Mouse (Mus musculus): ENCODE measurements at regions not wholly inside any gene's neighbourhood (a gene's known extent, or its start where the extent isn't known, plus 50 kb on each side); places are given as distances from the start of the nearest gene placed in this dataset.
"Not testable (repeated sequence)": the region's sequence is repeated elsewhere in the genome, so short reads cannot be mapped to it uniquely, and the experiment has no call there.

DNA sequence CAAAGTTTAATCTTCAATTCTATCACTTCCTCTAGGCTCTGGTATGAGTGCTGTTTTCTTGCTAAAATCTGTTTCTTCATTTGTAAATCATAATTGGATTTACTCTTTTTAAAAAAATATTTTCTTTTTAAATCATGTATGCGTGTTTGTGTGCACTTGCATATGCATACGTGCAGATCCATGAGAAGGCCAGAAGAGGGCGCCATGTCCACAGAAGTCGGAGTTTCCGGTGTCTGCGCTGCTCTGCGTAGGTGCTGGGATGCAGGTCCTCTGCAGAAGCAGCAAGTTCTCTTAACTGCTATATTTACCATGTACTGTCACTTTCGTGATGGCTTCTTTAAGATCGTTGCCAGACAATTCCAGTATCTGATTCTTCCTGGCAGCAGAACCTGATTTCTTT, 136.6 kb upstream of the Spin1 start:
- H3K4me2 ChIP-seq (ENCODE audit: low read length) = no peak overlapping the region
- no peaks in the 10 kb centered on the region for H3K9me3 ChIP-seq (ENCODE audit: control insufficient read depth, low read length)
- no peak overlapping the region for H3K27ac ChIP-seq (ENCODE audit: low read depth, low read length)
- H3K36me3 ChIP-seq (ENCODE audit: control insufficient read depth, insufficient read depth, low read length) = no peaks in the 10 kb centered on the region
- ATAC-seq = no peak
- 76% methylated on average over 9 of the region's 9 CpGs for WGBS
- H3K4me3 ChIP-seq (ENCODE audit: low read length) = no peak overlapping the region
- H3K4me1 ChIP-seq (ENCODE audit: control insufficient read depth, insufficient read depth, low read depth, low read length) = no peaks in the 10 kb centered on the region
- no peaks in the 10 kb centered on the region for H3K27me3 ChIP-seq (replicated peaks; ENCODE audit: control insufficient read depth, insufficient read depth, low read length)
- H3K9ac ChIP-seq (ENCODE audit: low read depth, low read length) = no peak overlapping the region

GRCm38 (mm10) chr13:50965041-50965440, 135.6 kb upstream of the Spin1 start:
- not testable (repeated sequence) for H3K9me3 ChIP-seq (ENCODE audit: control insufficient read depth, low read length); H3K27ac ChIP-seq (ENCODE audit: low read depth, low read length); H3K27me3 ChIP-seq (replicated peaks; ENCODE audit: control insufficient read depth, insufficient read depth, low read length); H3K36me3 ChIP-seq (ENCODE audit: control insufficient read depth, insufficient read depth, low read length); H3K4me2 ChIP-seq (ENCODE audit: low read length); H3K4me3 ChIP-seq (ENCODE audit: low read length); ATAC-seq; H3K4me1 ChIP-seq (ENCODE audit: control insufficient read depth, insufficient read depth, low read depth, low read length); H3K9ac ChIP-seq (ENCODE audit: low read depth, low read length)
- WGBS = 77% methylated on average over 7 of the region's 7 CpGs

DNA sequence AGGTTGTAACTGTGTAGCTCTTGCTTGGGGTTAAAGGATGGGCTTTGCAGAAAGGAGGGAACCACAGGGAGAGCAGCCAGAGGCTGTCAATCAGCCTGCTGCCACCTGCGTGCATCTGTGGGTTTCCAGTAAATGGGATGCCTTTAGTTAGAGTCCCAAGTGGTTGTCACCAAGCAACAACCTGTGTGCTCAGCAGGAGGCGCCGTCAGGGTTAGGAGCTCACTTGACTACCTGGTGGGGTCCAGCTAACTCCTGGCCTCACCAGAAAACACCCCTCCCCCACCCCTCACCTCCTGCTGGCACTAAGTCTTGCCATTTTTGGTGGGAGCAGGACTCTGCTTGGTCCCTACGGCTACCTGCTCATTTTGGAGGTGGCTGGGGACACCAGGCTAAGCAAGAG, 135.0 kb upstream of the Spin1 start:
- no peak overlapping the region for H3K4me2 ChIP-seq (ENCODE audit: low read length)
- no peak overlapping the region for H3K4me3 ChIP-seq (ENCODE audit: low read length)
- no peaks in the 10 kb centered on the region for H3K4me1 ChIP-seq (ENCODE audit: control insufficient read depth, insufficient read depth, low read depth, low read length)
- 73% methylated on average over 4 of the region's 4 CpGs for WGBS
- H3K27me3 ChIP-seq (replicated peaks; ENCODE audit: control insufficient read depth, insufficient read depth, low read length) = no peaks in the 10 kb centered on the region
- H3K36me3 ChIP-seq (ENCODE audit: control insufficient read depth, insufficient read depth, low read length) = no peaks in the 10 kb centered on the region
- H3K9ac ChIP-seq (ENCODE audit: low read depth, low read length) = no peak overlapping the region
- H3K27ac ChIP-seq (ENCODE audit: low read depth, low read length) = no peak overlapping the region
- no peaks in the 10 kb centered on the region for H3K9me3 ChIP-seq (ENCODE audit: control insufficient read depth, low read length)
- no peak for ATAC-seq

DNA sequence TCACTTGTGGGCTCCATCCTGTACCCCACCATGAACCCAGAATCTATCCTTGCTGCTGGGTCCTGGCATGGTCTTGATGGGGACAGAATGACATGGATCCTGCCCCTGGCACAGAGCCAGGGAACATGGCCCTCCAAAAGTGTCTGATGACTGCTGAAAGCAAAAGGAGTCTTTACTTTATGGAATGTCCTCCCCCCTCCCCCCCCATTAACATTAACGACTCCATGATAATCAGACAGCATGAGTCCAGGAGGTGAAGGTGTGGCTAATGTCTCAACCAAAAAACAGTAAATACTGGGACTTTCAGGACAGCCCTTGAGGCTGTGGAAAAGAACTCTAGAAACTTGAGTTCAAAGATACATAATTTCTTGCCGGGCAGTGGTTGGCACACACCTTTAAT, 133.9 kb upstream of the Spin1 start:
- H3K9ac ChIP-seq (ENCODE audit: low read depth, low read length) = no peak overlapping the region
- no peaks in the 10 kb centered on the region for H3K36me3 ChIP-seq (ENCODE audit: control insufficient read depth, insufficient read depth, low read length)
- 88% methylated on average over 2 of the region's 2 CpGs for WGBS
- H3K4me1 ChIP-seq (ENCODE audit: control insufficient read depth, insufficient read depth, low read depth, low read length) = no peaks in the 10 kb centered on the region
- H3K27ac ChIP-seq (ENCODE audit: low read depth, low read length) = no peak overlapping the region
- H3K9me3 ChIP-seq (ENCODE audit: control insufficient read depth, low read length) = no peaks in the 10 kb centered on the region
- no peaks in the 10 kb centered on the region for H3K27me3 ChIP-seq (replicated peaks; ENCODE audit: control insufficient read depth, insufficient read depth, low read length)
- no peak overlapping the region for H3K4me2 ChIP-seq (ENCODE audit: low read length)
- no peak for ATAC-seq
- H3K4me3 ChIP-seq (ENCODE audit: low read length) = no peak overlapping the region

- no peak overlapping the region for H3K4me2 ChIP-seq (ENCODE audit: low read length)
- 56% methylated on average over 8 of the region's 8 CpGs for WGBS
- peak; percentile 73; the same call in 1 of the 2 replicates for ATAC-seq
These were observed 127.3 kb upstream of the Spin1 start for GRCm38 (mm10) chr13:50973379-50973778.

DNA sequence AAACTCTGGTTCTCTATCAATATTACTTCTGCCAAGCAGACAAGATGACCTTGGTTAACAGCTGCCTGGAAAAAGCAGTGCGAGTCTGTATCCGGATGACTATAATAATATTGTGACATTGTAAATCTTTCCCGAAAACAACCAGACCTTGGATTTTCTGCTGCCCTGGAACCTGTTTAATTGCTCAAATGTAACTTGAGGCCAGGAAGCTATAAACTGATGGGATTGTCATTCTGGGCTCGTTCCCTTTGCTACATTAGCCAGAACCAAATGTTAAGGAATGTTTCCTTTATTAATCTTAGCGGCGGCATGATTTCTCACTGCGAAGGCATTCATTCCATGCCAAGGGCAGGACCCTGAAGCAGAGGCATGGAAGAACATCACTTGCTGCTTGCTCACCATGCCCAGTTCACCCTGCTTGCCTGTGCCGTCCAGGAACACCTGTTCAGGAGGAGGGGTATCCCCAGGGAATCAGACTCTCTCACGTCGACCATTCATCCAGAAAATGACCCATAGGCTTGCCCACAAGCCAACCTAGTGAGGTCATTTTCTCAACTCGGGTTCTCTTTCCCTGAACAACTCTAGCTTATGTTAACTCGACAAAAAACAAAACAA, 125.3 kb upstream of the Spin1 start:
- Histone ChIP-seq H3K27ac (ENCODE audit: low read depth, low read length) (no peak overlapping the region), H3K27me3 (replicated peaks; ENCODE audit: control insufficient read depth, insufficient read depth, low read length) (no peaks in the 10 kb centered on the region), H3K4me2 (ENCODE audit: low read length) (no peak overlapping the region), H3K9ac (ENCODE audit: low read depth, low read length) (no peak overlapping the region), H3K4me3 (ENCODE audit: low read length) (no peak overlapping the region), H3K36me3 (ENCODE audit: control insufficient read depth, insufficient read depth, low read length) (no peaks in the 10 kb centered on the region), H3K9me3 (ENCODE audit: control insufficient read depth, low read length) (no peaks in the 10 kb centered on the region), H3K4me1 (ENCODE audit: control insufficient read depth, insufficient read depth, low read depth, low read length) (no peaks in the 10 kb centered on the region)
- 76% methylated on average over 12 of the region's 12 CpGs for WGBS
- ATAC-seq = no peak

More at GRCm38 (mm10) chr13:50973379-50973778, 127.3 kb upstream of the Spin1 start:
- H3K9ac ChIP-seq (ENCODE audit: low read depth, low read length) = no peak overlapping the region
- no peaks in the 10 kb centered on the region for H3K9me3 ChIP-seq (ENCODE audit: control insufficient read depth, low read length)
- H3K27ac ChIP-seq (ENCODE audit: low read depth, low read length) = no peak overlapping the region
- no peak overlapping the region for H3K4me3 ChIP-seq (ENCODE audit: low read length)
- no peaks in the 10 kb centered on the region for H3K4me1 ChIP-seq (ENCODE audit: control insufficient read depth, insufficient read depth, low read depth, low read length)
- H3K36me3 ChIP-seq (ENCODE audit: control insufficient read depth, insufficient read depth, low read length) = no peaks in the 10 kb centered on the region
- no peaks in the 10 kb centered on the region for H3K27me3 ChIP-seq (replicated peaks; ENCODE audit: control insufficient read depth, insufficient read depth, low read length)

DNA sequence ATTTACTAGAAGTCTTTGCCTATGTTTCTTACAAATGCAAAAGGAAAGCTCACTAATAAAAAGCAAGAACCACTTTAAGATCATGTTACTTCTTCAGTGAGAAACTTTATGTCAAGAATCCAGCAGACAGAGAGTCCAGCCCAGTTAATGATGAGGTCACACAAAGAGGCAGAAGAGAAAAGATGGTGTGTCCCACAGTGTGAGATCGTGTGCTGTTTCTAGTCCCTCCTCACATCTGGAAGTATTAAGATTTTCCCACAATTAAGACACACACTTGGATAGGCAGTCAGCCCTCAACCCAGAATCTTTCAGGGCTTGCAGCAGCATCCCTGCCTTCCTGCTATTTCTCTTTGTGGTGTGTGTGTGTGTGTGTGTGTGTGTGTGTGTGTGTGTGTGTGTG, 118.7 kb upstream of the Spin1 start:
- Histone ChIP-seq H3K4me3 (ENCODE audit: low read length) (no peak overlapping the region), H3K9me3 (ENCODE audit: control insufficient read depth, low read length) (no peaks in the 10 kb centered on the region), H3K27ac (ENCODE audit: low read depth, low read length) (no peak overlapping the region), H3K36me3 (ENCODE audit: control insufficient read depth, insufficient read depth, low read length) (no peaks in the 10 kb centered on the region), H3K9ac (ENCODE audit: low read depth, low read length) (no peak overlapping the region), H3K27me3 (replicated peaks; ENCODE audit: control insufficient read depth, insufficient read depth, low read length) (no peaks in the 10 kb centered on the region), H3K4me2 (ENCODE audit: low read length) (no peak overlapping the region), H3K4me1 (ENCODE audit: control insufficient read depth, insufficient read depth, low read depth, low read length) (no peaks in the 10 kb centered on the region)
- 57% methylated on average over 1 of the region's 1 CpGs for WGBS
- ATAC-seq = no peak

DNA sequence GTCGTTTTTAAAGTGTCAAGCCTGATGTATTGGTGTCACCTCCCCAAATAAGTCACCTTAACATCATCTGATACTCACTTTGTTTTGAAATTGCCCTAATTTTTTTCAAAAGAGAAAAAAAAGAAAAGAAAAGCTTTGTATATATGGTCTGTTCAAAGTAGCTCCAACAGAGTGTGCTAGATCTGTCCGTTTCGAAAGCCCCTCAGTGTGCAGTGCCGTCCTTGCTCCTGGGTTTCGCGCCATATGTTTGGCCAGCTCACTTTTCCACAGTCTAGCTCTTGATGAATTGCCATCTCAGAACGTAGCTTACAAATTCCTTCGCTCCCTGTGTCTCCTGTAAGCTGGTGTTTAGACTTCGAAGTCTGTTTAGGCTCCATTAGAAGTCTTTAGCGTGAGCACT, 117.7 kb upstream of the Spin1 start:
- H3K4me2 ChIP-seq (ENCODE audit: low read length) = no peak overlapping the region
- no peaks in the 10 kb centered on the region for H3K27me3 ChIP-seq (replicated peaks; ENCODE audit: control insufficient read depth, insufficient read depth, low read length)
- H3K27ac ChIP-seq (ENCODE audit: low read depth, low read length) = no peak overlapping the region
- no peaks in the 10 kb centered on the region for H3K36me3 ChIP-seq (ENCODE audit: control insufficient read depth, insufficient read depth, low read length)
- WGBS = 82% methylated on average over 10 of the region's 10 CpGs
- no peak overlapping the region for H3K9ac ChIP-seq (ENCODE audit: low read depth, low read length)
- H3K9me3 ChIP-seq (ENCODE audit: control insufficient read depth, low read length) = no peaks in the 10 kb centered on the region
- H3K4me1 ChIP-seq (ENCODE audit: control insufficient read depth, insufficient read depth, low read depth, low read length) = no peaks in the 10 kb centered on the region
- no peak for ATAC-seq
- no peak overlapping the region for H3K4me3 ChIP-seq (ENCODE audit: low read length)

DNA sequence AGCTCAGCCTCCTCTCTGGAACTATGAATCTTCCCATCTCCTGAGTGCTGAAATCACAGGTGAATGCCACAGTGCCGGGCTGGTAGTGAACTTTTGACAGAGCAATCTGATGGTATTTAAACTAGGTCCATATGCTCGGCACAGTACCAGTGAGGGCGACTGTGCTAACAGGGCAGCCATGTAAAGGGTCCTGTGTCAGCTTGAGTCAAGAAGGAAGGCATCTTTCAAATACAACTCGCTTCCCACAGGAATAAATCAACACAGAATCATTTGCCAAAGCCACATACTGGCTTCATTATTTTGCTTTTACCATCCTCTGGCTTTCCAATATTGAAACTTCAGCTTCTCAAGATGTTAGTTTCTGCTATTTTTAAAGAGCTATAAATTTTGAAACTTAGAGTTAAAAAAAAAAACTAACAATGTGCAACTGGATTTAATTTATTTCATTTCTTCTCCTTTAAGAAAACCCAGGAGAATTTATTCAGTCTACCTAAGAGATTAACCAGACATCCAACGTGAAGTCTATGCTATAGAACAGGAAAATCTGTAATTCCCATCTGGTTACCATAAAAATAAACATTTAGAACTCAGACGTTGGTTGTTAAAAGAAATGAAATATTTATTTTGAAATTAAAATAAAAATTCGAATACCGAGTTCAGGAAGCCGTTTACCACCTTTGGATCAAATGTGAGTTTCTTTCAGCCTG, 108.8 kb upstream of the Spin1 start:
- H3K4me3 ChIP-seq (ENCODE audit: low read length) = no peak overlapping the region

More for the DNA sequence above, 108.8 kb upstream of the Spin1 start:
- no peak for ATAC-seq
- Histone ChIP-seq H3K9ac (ENCODE audit: low read depth, low read length) (no peak overlapping the region), H3K27me3 (replicated peaks; ENCODE audit: control insufficient read depth, insufficient read depth, low read length) (no peaks in the 10 kb centered on the region), H3K4me2 (ENCODE audit: low read length) (no peak overlapping the region), H3K9me3 (ENCODE audit: control insufficient read depth, low read length) (no peaks in the 10 kb centered on the region), H3K27ac (ENCODE audit: low read depth, low read length) (no peak overlapping the region), H3K4me1 (ENCODE audit: control insufficient read depth, insufficient read depth, low read depth, low read length) (no peaks in the 10 kb centered on the region), H3K36me3 (ENCODE audit: control insufficient read depth, insufficient read depth, low read length) (no peaks in the 10 kb centered on the region)
- 84% methylated on average over 9 of the region's 9 CpGs for WGBS
